Comparison of ENCODE assay signal across 8 mouse cellular contexts in the genomic region with DNA sequence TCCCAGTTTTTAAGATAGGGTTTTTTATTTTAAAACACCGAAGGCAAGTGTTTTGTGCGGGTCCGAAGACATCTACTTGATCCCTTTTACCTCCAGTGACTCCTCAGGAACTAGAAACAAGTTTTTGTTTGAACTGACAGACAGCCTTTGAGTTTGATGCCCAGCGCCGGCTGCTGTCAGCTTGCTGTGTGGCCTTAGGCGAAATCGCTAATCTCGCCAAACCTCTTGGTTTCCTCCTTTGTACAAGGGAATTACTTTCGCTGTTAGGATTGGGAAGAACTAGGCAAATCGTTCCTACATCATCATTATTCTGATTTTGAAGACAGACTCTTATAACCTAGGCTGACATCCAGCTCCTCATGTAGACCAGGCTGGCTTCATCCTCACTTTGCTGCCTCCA. TPM values are rescaled to one million over a fixed set of nuclear protein-coding genes. Genes with fewer than 3 reads are reported as not detected.
DNase-seq lines count a peak whose midpoint lies in the region; ATAC-seq lines count a peak whose summit lies in the region.

No protein-coding gene starts in this region.

- DNase-seq in lung, adult 18-20 months, result no peak
- peak; percentile 59 for DNase-seq in embryo, embryonic 11 days
- peak; percentile 22 for DNase-seq in heart, postnatal 4 days
- DNase-seq in spleen, postnatal 10 days (ENCODE audit: low spot score in 2 of 2), result peak; percentile 41 to 47

- H3K36me3 ChIP-seq in lung, embryonic 15.5 days, result no peaks in the 10 kb centered on the region
- H3K36me3 ChIP-seq in liver, embryonic 12.5 days, result peaks cover 20% of the 10 kb centered on the region

- no peak for ATAC-seq in lung, embryonic 15.5 days (ENCODE audit: borderline replicate concordance, extremely low read depth, low FRiP score, low TSS enrichment)
- no peak for ATAC-seq in liver, embryonic 12.5 days
- ATAC-seq in activated CD4-positive, CD25-positive, alpha-beta regulatory T cell, adult 4 months, result no peak
- ATAC-seq in frontal cortex, adult (ENCODE audit: low TSS enrichment), result no peak

- peak overlapping the region; percentile 98 for H3K27ac ChIP-seq in lung, embryonic 15.5 days
- peak overlapping the region; percentile 92 for H3K27ac ChIP-seq in liver, embryonic 12.5 days

- peak overlapping the region; percentile 81 for H3K4me3 ChIP-seq in lung, embryonic 15.5 days
- H3K4me3 ChIP-seq in liver, embryonic 12.5 days, result peak overlapping the region; percentile 91

- H3K9me3 ChIP-seq in lung, embryonic 15.5 days, result no peaks in the 10 kb centered on the region
- no peaks in the 10 kb centered on the region for H3K9me3 ChIP-seq in liver, embryonic 12.5 days (replicated peaks)

- no peaks in the 10 kb centered on the region for H3K27me3 ChIP-seq in lung, embryonic 15.5 days
- no peaks in the 10 kb centered on the region for H3K27me3 ChIP-seq in liver, embryonic 12.5 days (replicated peaks)

- WGBS in lung, embryonic 15.5 days, result 7% methylated on average over 10 of the region's 10 CpGs
- 2% methylated on average over 10 of the region's 10 CpGs for WGBS in liver, embryonic 12.5 days (ENCODE audit: insufficient replicate concordance)

- H3K9ac ChIP-seq in lung, embryonic 15.5 days, result peak overlapping the region; percentile 83
- H3K9ac ChIP-seq in liver, embryonic 12.5 days, result peak overlapping the region; percentile 91

- H3K4me2 ChIP-seq in lung, embryonic 15.5 days, result peak overlapping the region; percentile 68
- H3K4me2 ChIP-seq in liver, embryonic 12.5 days, result peak overlapping the region; percentile 84

- H3K4me1 ChIP-seq in lung, embryonic 15.5 days, result peaks cover 19% of the 10 kb centered on the region
- peaks cover 62% of the 10 kb centered on the region for H3K4me1 ChIP-seq in liver, embryonic 12.5 days

RNA-seq across cellular contexts. Expression of a gene that starts 1.1 kb away (rescaled TPM):
- polyA plus RNA-seq in lung, embryonic 15.5 days (2015; fragmentation: Nextera tagmentation; extraction: Ambion mirVana), result 74.6 and 83.2 TPM in 2 replicates
- 10 to 100 TPM; 74.5 to 80.1 TPM for total RNA-seq in heart, postnatal 4 days (2021)
- polyA plus RNA-seq in liver, embryonic 12.5 days (2016; fragmentation: Nextera tagmentation; extraction: Ambion mirVana), result 47.0 and 47.2 TPM in 2 replicates
- polyA plus RNA-seq in activated CD4-positive, CD25-positive, alpha-beta regulatory T cell, adult 4 months (2017; shearing (Covaris generic)), result 10 to 100 TPM; 26.2 to 34.6 TPM

RNA-seq across cellular contexts. Expression of a gene that starts 24.4 kb away (rescaled TPM):
- 28.8 and 29.7 TPM in 2 replicates for polyA plus RNA-seq in lung, embryonic 15.5 days (2015; fragmentation: Nextera tagmentation; extraction: Ambion mirVana)
- 1 to 10 TPM; 6.6 to 7.7 TPM for total RNA-seq in heart, postnatal 4 days (2021)
- 10.0 and 10.5 TPM in 2 replicates for polyA plus RNA-seq in liver, embryonic 12.5 days (2016; fragmentation: Nextera tagmentation; extraction: Ambion mirVana)
- polyA plus RNA-seq in activated CD4-positive, CD25-positive, alpha-beta regulatory T cell, adult 4 months (2017; shearing (Covaris generic)), result 10 to 100 TPM; 16.7 to 18.3 TPM

RNA-seq across cellular contexts. Expression of a gene that starts 24.5 kb away (rescaled TPM):
- polyA plus RNA-seq in lung, embryonic 15.5 days (2015; fragmentation: Nextera tagmentation; extraction: Ambion mirVana), result 28.4 and 29.5 TPM in 2 replicates
- 10 to 100 TPM; 32.3 to 36.4 TPM for total RNA-seq in heart, postnatal 4 days (2021)
- polyA plus RNA-seq in liver, embryonic 12.5 days (2016; fragmentation: Nextera tagmentation; extraction: Ambion mirVana), result 31.6 and 32.8 TPM in 2 replicates
- polyA plus RNA-seq in activated CD4-positive, CD25-positive, alpha-beta regulatory T cell, adult 4 months (2017; shearing (Covaris generic)), result 1 to 10 TPM; 2.8 to 3.5 TPM

Comparison
In these comparisons a context has a peak if more than half of its experiments do, and no peak if none do; other contexts are left out.
1. DNase-seq: peak in embryo, embryonic 11 days (single experiment), heart, postnatal 4 days (single experiment) and spleen, postnatal 10 days (2 of 2); none in lung, adult 18-20 months (0 of 2).